Mouse (Mus musculus) midbrain, embryonic 11.5 days (tissue): ENCODE data around the gene Rbks. TPM values are rescaled to one million over a fixed set of nuclear protein-coding genes. Genes with fewer than 3 reads are reported as not detected.
"Not testable (repeated sequence)": the region's sequence is repeated elsewhere in the genome, so short reads cannot be mapped to it uniquely, and the experiment has no call there.

ENCODE experiments used
- ATAC-seq: fragments of 200-750 bp; cut with Nextera tagmentation; 2 replicates; pipeline ENCODE4 v1.8.0; 2017; ENCODE audit warnings: moderate TSS enrichment, moderate library complexity; ENCODE audit not compliant: low FRiP score
- DNase-seq: peaks from one replicate; pipeline ENCODE4 v3.0.0; 2015; ENCODE audit warnings: low spot score; ENCODE audit errors: missing footprints
- H3K27ac ChIP-seq: fragments of 300-500 bp; sonication (generic); 2 replicates; pipeline ENCODE4 v1.5.1; 2014; ENCODE audit warnings: low read depth, low read length
- H3K27me3 ChIP-seq: fragments of 300-500 bp; sonication (generic); 2 replicates; pipeline ENCODE4 v1.6.1; 2014; ENCODE audit warnings: mild to moderate bottlenecking, low read length, moderate library complexity, mixed read lengths; ENCODE audit not compliant: control insufficient read depth, insufficient read depth
- H3K36me3 ChIP-seq: fragments of 300-500 bp; sonication (generic); 2 replicates; pipeline ENCODE4 v1.6.1; 2014; ENCODE audit warnings: mild to moderate bottlenecking, low read length, moderate library complexity, mixed read lengths; ENCODE audit not compliant: control insufficient read depth, insufficient read depth
- H3K4me1 ChIP-seq: fragments of 300-500 bp; sonication (generic); 2 replicates; pipeline ENCODE4 v1.6.1; 2014; ENCODE audit warnings: low read length; ENCODE audit not compliant: control insufficient read depth, insufficient read depth
- H3K4me2 ChIP-seq: fragments of 300-500 bp; sonication (generic); 2 replicates; pipeline ENCODE4 v1.6.1; 2014; ENCODE audit warnings: mild to moderate bottlenecking, moderate library complexity
- H3K4me3 ChIP-seq: fragments of 300-500 bp; sonication (generic); 2 replicates; pipeline ENCODE4 v1.5.1; 2014; ENCODE audit warnings: low read depth, low read length
- H3K9ac ChIP-seq: fragments of 300-500 bp; sonication (generic); 2 replicates; pipeline ENCODE4 v1.6.1; 2014; ENCODE audit warnings: low read length
- H3K9me3 ChIP-seq: fragments of 300-500 bp; sonication (generic); 2 replicates; pipeline ENCODE4 v1.6.1; 2016; ENCODE audit warnings: low read length; ENCODE audit not compliant: control insufficient read depth
- WGBS: fragments of 180-500 bp; shearing (Covaris S2); extraction: QIAGEN DNeasy Blood & Tissue Kit; methylation state at CpG from one replicate; pipeline ENCODE4 v1.1.7; 2014; 5-methylcytosine and 5-hydroxymethylcytosine counted together
- microRNA-seq: library from miRNA; unstranded; fragments of <30 nt; microRNA quantifications from one replicate; pipeline ENCODE4, GENCODE M21; 2017
- polyA plus RNA-seq: library from polyadenylated mRNA; unstranded; fragments of >200 nt; fragmentation: Nextera tagmentation; extraction: Ambion mirVana; gene quantifications from 2 replicates; pipeline ENCODE4 v1.2.1, GENCODE M21; 2014

The Rbks gene
- polyA plus RNA-seq, 1 experiment from 2014 or later: 2.8 TPM

- 82% methylated on average over 8 of the region's 8 CpGs for WGBS
- DNase-seq, ATAC-seq: not testable (repeated sequence)
Measured at GRCm38 (mm10) chr5:31588672-31589071, 108.8 kb downstream of the Rbks start.

GRCm38 (mm10) chr5:31588016-31588415 is 109.4 kb downstream of the Rbks start:
- H3K27ac ChIP-seq: no peak overlapping the region
- H3K9me3 ChIP-seq: no peaks in the 10 kb centered on the region
- H3K9ac ChIP-seq: no peak overlapping the region
- ATAC-seq (no peak), DNase-seq (no peak)
- no peaks in the 10 kb centered on the region for H3K36me3 ChIP-seq
- 76% methylated on average over 2 of the region's 2 CpGs for WGBS
- H3K4me1 ChIP-seq: no peaks in the 10 kb centered on the region; the same call in 1 of the 2 replicates
- no peak overlapping the region for H3K4me2 ChIP-seq
- no peak overlapping the region for H3K4me3 ChIP-seq
- H3K27me3 ChIP-seq: no peaks in the 10 kb centered on the region

More at GRCm38 (mm10) chr5:31588672-31589071, 108.8 kb downstream of the Rbks start:
- H3K4me3 ChIP-seq, H3K4me1 ChIP-seq, H3K27me3 ChIP-seq, H3K9ac ChIP-seq, H3K36me3 ChIP-seq, H3K27ac ChIP-seq, H3K9me3 ChIP-seq, H3K4me2 ChIP-seq: not testable (repeated sequence)

- no peak for ATAC-seq
- H3K27ac ChIP-seq: no peak overlapping the region
Measured at GRCm38 (mm10) chr5:31585526-31585925, 111.9 kb downstream of the Rbks start.

GRCm38 (mm10) chr5:31583261-31583660 is 114.2 kb downstream of the Rbks start:
- H3K9ac ChIP-seq: no peak overlapping the region
- no peaks in the 10 kb centered on the region for H3K9me3 ChIP-seq
- no peak for DNase-seq
- no peak overlapping the region for H3K27ac ChIP-seq
- no peak overlapping the region for H3K4me3 ChIP-seq
- no peaks in the 10 kb centered on the region for H3K36me3 ChIP-seq
- no peak for ATAC-seq
- no peaks in the 10 kb centered on the region; the same call in 1 of the 2 replicates for H3K4me1 ChIP-seq
- 84% methylated on average over 2 of the region's 2 CpGs for WGBS
- no peaks in the 10 kb centered on the region for H3K27me3 ChIP-seq
- H3K4me2 ChIP-seq: no peak overlapping the region

More at GRCm38 (mm10) chr5:31585526-31585925, 111.9 kb downstream of the Rbks start:
- H3K4me3 ChIP-seq: no peak overlapping the region
- H3K36me3 ChIP-seq: no peaks in the 10 kb centered on the region
- 86% methylated on average over 4 of the region's 4 CpGs for WGBS
- no peaks in the 10 kb centered on the region for H3K27me3 ChIP-seq
- no peaks in the 10 kb centered on the region; the same call in 1 of the 2 replicates for H3K4me1 ChIP-seq
- DNase-seq: no peak
- no peaks in the 10 kb centered on the region for H3K9me3 ChIP-seq
- H3K9ac ChIP-seq: no peak overlapping the region
- H3K4me2 ChIP-seq: no peak overlapping the region

GRCm38 (mm10) chr5:31581932-31582331 is 115.5 kb downstream of the Rbks start:
- Histone ChIP-seq H3K9me3 (no peaks in the 10 kb centered on the region), H3K9ac (no peak overlapping the region), H3K36me3 (no peaks in the 10 kb centered on the region), H3K4me3 (no peak overlapping the region), H3K4me2 (no peak overlapping the region), H3K27ac (no peak overlapping the region), H3K4me1 (no peaks in the 10 kb centered on the region; the same call in 1 of the 2 replicates), H3K27me3 (no peaks in the 10 kb centered on the region)
- ATAC-seq: no peak
- no peak for DNase-seq
- WGBS: 77% methylated on average over 3 of the region's 3 CpGs

GRCm38 (mm10) chr5:31581263-31581662 is 116.2 kb downstream of the Rbks start:
- no peak overlapping the region for H3K27ac ChIP-seq
- ATAC-seq (no peak), DNase-seq (no peak)
- H3K9ac ChIP-seq: no peak overlapping the region
- H3K4me1 ChIP-seq: no peaks in the 10 kb centered on the region
- no peak overlapping the region for H3K4me2 ChIP-seq
- H3K9me3 ChIP-seq: no peaks in the 10 kb centered on the region
- no peak overlapping the region for H3K4me3 ChIP-seq
- WGBS: 83% methylated on average over 6 of the region's 6 CpGs
- no peaks in the 10 kb centered on the region for H3K36me3 ChIP-seq
- no peaks in the 10 kb centered on the region for H3K27me3 ChIP-seq

- Histone ChIP-seq H3K9ac (no peak overlapping the region), H3K4me1 (no peaks in the 10 kb centered on the region), H3K9me3 (no peaks in the 10 kb centered on the region), H3K27ac (no peak overlapping the region), H3K27me3 (no peaks in the 10 kb centered on the region), H3K4me3 (no peak overlapping the region), H3K36me3 (no peaks in the 10 kb centered on the region), H3K4me2 (no peak overlapping the region)
- WGBS: 81% methylated on average over 7 of the region's 7 CpGs
- DNase-seq (no peak), ATAC-seq (no peak)
Measured at GRCm38 (mm10) chr5:31576539-31576975, 120.9 kb downstream of the Rbks start.

Small RNA genes within 50 kb of the gene (microRNA-seq; reads per million reads assigned to microRNA genes)
- gene Mir3473e: not detected

Other genes with a start within 250 kb of the Rbks start
- gene Zfp512, start 245.2 kb downstream of the Rbks start, polyA plus RNA-seq: 78.5 and 81.4 TPM in 2 replicates
- not detected in 2 replicates for gene 4930548H24Rik, start 211.9 kb downstream of the Rbks start, polyA plus RNA-seq
- gene Gpn1, start 202.9 kb downstream of the Rbks start, polyA plus RNA-seq: 70.9 and 71.2 TPM in 2 replicates
- gene Slc4a1ap, start 170.6 kb downstream of the Rbks start, polyA plus RNA-seq: 26.2 and 32.0 TPM in 2 replicates
- gene Supt7l, start 169.8 kb downstream of the Rbks start, polyA plus RNA-seq: 19.2 and 21.4 TPM in 2 replicates
- gene Mrpl33, start 100.7 kb downstream of the Rbks start, polyA plus RNA-seq: 221 and 233 TPM in 2 replicates
- gene Babam2, start 57 bp upstream of the Rbks start, polyA plus RNA-seq: 45.9 and 50.6 TPM in 2 replicates